Mouse (Mus musculus) urinary bladder, adult 18-20 months (tissue): ENCODE data around the gene Bcl7c.
A peak's percentile ranks its signal among the peaks of the same experiment; 100 is the strongest.
"Not testable (repeated sequence)": the region's sequence is repeated elsewhere in the genome, so short reads cannot be mapped to it uniquely, and the experiment has no call there.

Source experiments
- DNase-seq, 2 experiments: peaks; one replicate each; pipeline ENCODE4 v3.0.0; 2022; ENCODE audit warnings: low spot score in 2 of 2, mixed read lengths in 2 of 2

The Bcl7c gene

GRCm38 (mm10) chr7:127708207-127709078 is at the start of gene Bcl7c:
Gene Bcl7c (minus strand): TSS chr7:127708933.
- DNase-seq, result peak; percentile 78 to 84

- DNase-seq, result no peak
These were observed 45.0 kb upstream of the Bcl7c start for GRCm38 (mm10) chr7:127753741-127754140.

GRCm38 (mm10) chr7:127753158-127753557 is 44.4 kb upstream of the Bcl7c start:
- DNase-seq, result no peak

- DNase-seq, result no peak
These were observed 43.3 kb upstream of the Bcl7c start for GRCm38 (mm10) chr7:127752069-127752468.

- no peak for DNase-seq
These were observed 42.9 kb upstream of the Bcl7c start for GRCm38 (mm10) chr7:127751619-127752018.

GRCm38 (mm10) chr7:127750131-127751127 is 41.7 kb upstream of the Bcl7c start:
- no peak for DNase-seq

GRCm38 (mm10) chr7:127748235-127748560 is 39.5 kb upstream of the Bcl7c start:
- no peak for DNase-seq

GRCm38 (mm10) chr7:127747559-127748234 is 39.0 kb upstream of the Bcl7c start:
- no peak for DNase-seq

- DNase-seq, result no peak
These were observed 38.1 kb upstream of the Bcl7c start for GRCm38 (mm10) chr7:127746494-127747491.

- peak; percentile 82 to 97 for DNase-seq
These were observed 37.1 kb upstream of the Bcl7c start for GRCm38 (mm10) chr7:127745652-127746493.

- peak; percentile 65 to 92 for DNase-seq
These were observed 36.5 kb upstream of the Bcl7c start for GRCm38 (mm10) chr7:127745251-127745651.

- peak; percentile 52 to 67 for DNase-seq
These were observed 35.8 kb upstream of the Bcl7c start, which contains the start of gene Fbxl19 for GRCm38 (mm10) chr7:127744366-127745045. Gene Fbxl19 (plus strand): TSS chr7:127744543.

GRCm38 (mm10) chr7:127732066-127732465 is 23.3 kb upstream of the Bcl7c start, which contains the start of gene Ctf2:
Gene Ctf2 (minus strand): TSS chr7:127732166.
- DNase-seq, result not testable (repeated sequence)

- no peak for DNase-seq
These were observed 21.4 kb upstream of the Bcl7c start for GRCm38 (mm10) chr7:127730170-127730569.

- DNase-seq, result no peak
These were observed 19.2 kb upstream of the Bcl7c start for GRCm38 (mm10) chr7:127727898-127728297.

GRCm38 (mm10) chr7:127725924-127726323 is 17.2 kb upstream of the Bcl7c start:
- no peak for DNase-seq

GRCm38 (mm10) chr7:127725490-127725889 is 16.8 kb upstream of the Bcl7c start:
- no peak for DNase-seq

- no peak for DNase-seq
These were observed 10.5 kb upstream of the Bcl7c start for GRCm38 (mm10) chr7:127719258-127719657.

- DNase-seq, result no peak
These were observed 9.6 kb upstream of the Bcl7c start for GRCm38 (mm10) chr7:127718339-127718738.
